Mouse (Mus musculus): Measurements from ENCODE around the gene Mycl. TPM values are rescaled to one million over a fixed set of nuclear protein-coding genes. Genes with fewer than 3 reads are reported as not detected.

Gene Mycl
- total and polyA plus RNA-seq, 3 experiments = 0.38 to 0.51 (median 0.44) TPM

DNA sequence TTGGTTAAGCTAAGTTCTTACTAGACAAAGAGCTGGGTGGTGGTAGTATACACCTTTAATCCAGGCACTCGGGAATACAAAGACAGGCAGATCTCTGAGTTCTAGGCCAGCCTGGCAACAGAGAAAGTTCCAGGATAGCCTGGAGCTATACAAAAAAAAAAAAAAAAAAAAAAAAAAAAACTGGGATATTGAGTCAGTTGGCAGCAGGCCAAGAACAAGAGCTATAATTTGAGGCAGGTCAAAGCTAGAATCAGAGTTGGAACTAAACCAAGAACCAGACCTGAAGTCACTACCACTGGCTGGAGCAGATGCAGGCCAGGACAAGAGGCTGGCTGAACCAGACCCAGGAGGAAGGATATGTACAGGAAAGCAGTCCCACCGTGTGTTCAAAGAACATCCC lies 14.8 kb upstream of the Mycl start:
- in situ Hi-C loops (cut with MboI; ENCODE audit: low pct_ligation_motif_present, low pct_unique_long_range_greater_than_20kb, low sequenced_read_pairs) = loop anchor here (10.0 kb wide), 1 partner anchor 66 kb away; no protein-coding TSS in a partner anchor
- H3K36me3 ChIP-seq (replicated peaks in 1 of 2; ENCODE audit: control insufficient read depth in 1 of 2, insufficient read depth in 1 of 2, low read length in 1 of 2) = no peaks in the 10 kb centered on the region
- H3K4me3 ChIP-seq (replicated peaks in 1 of 3; ENCODE audit: low read depth in 2 of 3, low read length in 2 of 3, poor library complexity in 1 of 3) = no peak overlapping the region
- no peaks in the 10 kb centered on the region for H3K9me3 ChIP-seq (replicated peaks; ENCODE audit: low read length)
- no peak overlapping the region for H3K4me2 ChIP-seq (ENCODE audit: insufficient read depth, low read depth, poor library complexity, severe bottlenecking)
- peaks cover 0 to 4% of the 10 kb centered on the region in 2 experiments; a peak in 1 of 4 replicates for H3K4me1 ChIP-seq (ENCODE audit: control insufficient read depth in 1 of 2, insufficient read depth in 2 of 2)
- dilution Hi-C loops (cut with MboI; ENCODE audit: extremely low pct_ligation_motif_present, extremely low pct_unique_long_range_greater_than_20kb, low sequenced_read_pairs) = no loop called here
- H3K79me2 ChIP-seq (replicated peaks; ENCODE audit: control insufficient read depth, extremely low read depth, insufficient read depth, poor library complexity, severe bottlenecking) = no peaks in the 10 kb centered on the region
- no peak overlapping the region for H3K9ac ChIP-seq (ENCODE audit: insufficient read depth, low read depth)
- H3K27me3 ChIP-seq (replicated peaks) = no peaks in the 10 kb centered on the region
- TF ChIP-seq CTCF (conservative IDR thresholded peaks at IDR 0.05 in 1 of 2, IDR thresholded peaks at IDR 0.05 in 1 of 2; ENCODE audit: low read depth in 2 of 2, low read length in 2 of 2) (no peak), TBP (conservative IDR thresholded peaks at IDR 0.05; ENCODE audit: low read depth, low read length) (no peak), BHLHE40 (IDR thresholded peaks at IDR 0.05; ENCODE audit: low read depth, low read length) (no peak), HCFC1 (IDR thresholded peaks at IDR 0.05; ENCODE audit: low read depth, low read length) (no peak), EP300 (IDR thresholded peaks at IDR 0.05; ENCODE audit: low read length) (no peak), POLR2A (IDR thresholded peaks at IDR 0.05; ENCODE audit: low read depth, low read length) (no peak), JUND (conservative IDR thresholded peaks at IDR 0.05; ENCODE audit: low read depth, low read length) (no peak), PAX5 (IDR thresholded peaks at IDR 0.05; ENCODE audit: low read length) (no peak), ZNF384 (IDR thresholded peaks at IDR 0.05; ENCODE audit: low read depth, low read length) (no peak), RCOR1 (conservative IDR thresholded peaks at IDR 0.05; ENCODE audit: low read depth, low read length) (no peak)
- H3K27ac ChIP-seq (ENCODE audit: insufficient read depth, low read depth) = no peak overlapping the region
- DNase-seq (ENCODE audit: extremely low read depth) = no peak

DNA sequence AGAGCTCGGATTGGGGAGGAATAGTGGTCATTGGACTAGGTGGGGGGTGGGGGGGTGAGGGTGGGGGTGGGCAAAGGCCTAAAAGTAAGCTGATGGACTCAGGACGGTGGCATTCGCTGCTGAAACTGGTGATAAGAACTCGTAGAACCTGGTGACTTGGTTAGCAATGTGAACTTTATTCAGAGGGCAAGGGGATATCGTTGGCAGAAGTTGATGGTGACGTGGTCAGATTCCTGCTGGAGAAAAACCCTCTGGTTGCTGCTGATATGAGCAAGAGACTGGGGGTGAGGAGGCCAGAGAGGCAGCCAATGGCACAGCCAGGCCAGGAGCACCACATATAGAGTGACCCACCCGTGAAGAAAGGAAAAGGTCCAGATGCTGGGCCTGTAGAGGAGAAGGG lies 14.2 kb upstream of the Mycl start:
- no peak overlapping the region for H3K4me2 ChIP-seq (ENCODE audit: insufficient read depth, low read depth, poor library complexity, severe bottlenecking)
- no peaks in the 10 kb centered on the region for H3K36me3 ChIP-seq (replicated peaks in 1 of 2; ENCODE audit: control insufficient read depth in 1 of 2, insufficient read depth in 1 of 2, low read length in 1 of 2)
- H3K27ac ChIP-seq (ENCODE audit: insufficient read depth, low read depth) = no peak overlapping the region
- TF ChIP-seq HCFC1 (IDR thresholded peaks at IDR 0.05; ENCODE audit: low read depth, low read length) = no peak
- no peak for TF ChIP-seq GABPA (IDR thresholded peaks at IDR 0.05; ENCODE audit: insufficient replicate concordance, low read depth, low read length)
- TF ChIP-seq EP300 (IDR thresholded peaks at IDR 0.05; ENCODE audit: low read length) = no peak
- no peak for TF ChIP-seq MXI1 (IDR thresholded peaks at IDR 0.05; ENCODE audit: low read depth, low read length)
- TF ChIP-seq MEF2A (IDR thresholded peaks at IDR 0.05; ENCODE audit: borderline replicate concordance, low read depth, low read length) = no peak
- TF ChIP-seq ELF1 (IDR thresholded peaks at IDR 0.05; ENCODE audit: low read depth, low read length) = no peak
- TF ChIP-seq ETS1 (conservative IDR thresholded peaks at IDR 0.05; ENCODE audit: low read depth, low read length) = no peak
- no peak for TF ChIP-seq SMC3 (IDR thresholded peaks at IDR 0.05; ENCODE audit: low read depth, low read length)
- no peak for TF ChIP-seq TBP (conservative IDR thresholded peaks at IDR 0.05; ENCODE audit: low read depth, low read length)
- no peak for DNase-seq (ENCODE audit: extremely low read depth)
- in situ Hi-C loops (cut with MboI; ENCODE audit: low pct_ligation_motif_present, low pct_unique_long_range_greater_than_20kb, low sequenced_read_pairs) = loop anchor here (10.0 kb wide), 1 partner anchor 66 kb away; no protein-coding TSS in a partner anchor
- no peaks in the 10 kb centered on the region for H3K9me3 ChIP-seq (replicated peaks; ENCODE audit: low read length)
- dilution Hi-C loops (cut with MboI; ENCODE audit: extremely low pct_ligation_motif_present, extremely low pct_unique_long_range_greater_than_20kb, low sequenced_read_pairs) = no loop called here
- no peak overlapping the region for H3K4me3 ChIP-seq (replicated peaks in 1 of 3; ENCODE audit: low read depth in 2 of 3, low read length in 2 of 3, poor library complexity in 1 of 3)
- H3K79me2 ChIP-seq (replicated peaks; ENCODE audit: control insufficient read depth, extremely low read depth, insufficient read depth, poor library complexity, severe bottlenecking) = no peaks in the 10 kb centered on the region
- peaks cover 0 to 4% of the 10 kb centered on the region in 2 experiments; a peak in 1 of 4 replicates for H3K4me1 ChIP-seq (ENCODE audit: control insufficient read depth in 1 of 2, insufficient read depth in 2 of 2)
- H3K9ac ChIP-seq (ENCODE audit: insufficient read depth, low read depth) = no peak overlapping the region
- no peaks in the 10 kb centered on the region for H3K27me3 ChIP-seq (replicated peaks)
